Mouse (Mus musculus) MEL-GATA-1-ER (cell line): ENCODE measurements around the gene A930018P22Rik.
"Not testable (repeated sequence)": the region's sequence is repeated elsewhere in the genome, so short reads cannot be mapped to it uniquely, and the experiment has no call there.

ENCODE experiments used
- DNase-seq: peaks from one replicate; pipeline ENCODE4 v3.0.0-alpha.2; 2012; ENCODE audit warnings: low read depth; ENCODE audit errors: extremely low read depth

The A930018P22Rik gene

DNA sequence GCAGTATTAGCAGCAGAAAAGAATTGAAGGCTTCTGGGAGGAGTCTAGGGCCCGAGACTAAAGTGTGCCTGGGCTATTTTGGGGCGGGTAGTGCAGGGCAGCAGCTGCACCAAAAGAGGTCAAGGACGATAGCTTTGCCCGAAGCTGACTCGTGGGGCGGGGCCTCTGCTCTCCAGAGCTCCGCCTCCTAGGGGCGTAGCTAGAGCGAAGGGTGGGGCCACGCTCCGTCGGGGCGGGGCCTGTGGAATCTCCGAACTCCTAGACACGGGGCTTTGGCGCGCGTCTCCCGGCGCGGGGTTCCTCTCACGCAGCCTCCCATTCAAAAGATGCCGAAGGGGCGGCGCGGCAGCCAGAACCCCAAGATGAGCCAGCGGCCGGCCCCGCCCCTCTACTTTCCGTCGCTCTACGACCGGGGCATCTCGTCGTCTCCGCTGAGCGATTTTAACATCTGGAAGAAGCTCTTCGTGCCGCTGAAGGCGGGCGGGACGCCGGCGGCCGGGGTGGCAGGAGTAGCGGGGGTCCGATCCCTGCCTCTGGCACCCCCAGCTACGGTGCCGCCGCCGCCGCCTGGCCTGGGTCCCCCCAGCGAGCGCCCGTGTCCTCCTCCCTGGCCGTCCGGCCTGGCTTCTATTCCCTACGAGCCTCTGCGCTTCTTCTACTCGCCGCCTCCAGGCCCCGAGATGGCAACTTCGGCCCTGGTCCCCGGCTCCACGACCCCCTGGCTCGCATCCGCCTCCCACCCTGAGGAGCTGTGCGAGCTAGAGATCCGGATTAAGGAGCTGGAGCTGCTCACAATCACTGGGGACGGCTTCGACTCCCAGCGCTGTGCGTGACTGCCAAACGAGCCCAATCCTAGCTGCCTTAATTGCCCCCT lies at the start of gene A930018P22Rik:
A930018P22Rik (plus strand) TSS at position 265 of the 874 bp plus-strand sequence.
- peak; percentile 70 for DNase-seq

DNA sequence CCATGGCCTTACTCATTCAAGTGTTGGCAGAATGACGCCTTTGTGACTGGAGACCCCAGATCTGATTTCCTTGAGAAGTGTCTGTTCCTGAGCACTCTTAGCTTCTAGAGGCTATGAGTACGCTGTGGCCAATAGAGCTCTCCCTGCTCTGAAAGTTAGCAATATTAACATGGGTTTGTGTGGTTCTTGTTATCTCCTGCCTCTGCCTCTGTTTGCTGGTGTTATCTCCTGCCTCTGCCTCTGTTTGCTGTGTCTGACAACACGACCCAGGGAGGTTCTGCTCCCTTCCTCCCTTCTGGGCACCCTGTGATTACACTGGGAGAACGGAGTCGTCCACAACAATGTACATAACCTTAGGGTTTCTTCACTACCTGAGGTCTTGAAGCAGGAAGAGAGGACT lies 44.3 kb upstream of the A930018P22Rik start:
- DNase-seq: peak; percentile 69

DNA sequence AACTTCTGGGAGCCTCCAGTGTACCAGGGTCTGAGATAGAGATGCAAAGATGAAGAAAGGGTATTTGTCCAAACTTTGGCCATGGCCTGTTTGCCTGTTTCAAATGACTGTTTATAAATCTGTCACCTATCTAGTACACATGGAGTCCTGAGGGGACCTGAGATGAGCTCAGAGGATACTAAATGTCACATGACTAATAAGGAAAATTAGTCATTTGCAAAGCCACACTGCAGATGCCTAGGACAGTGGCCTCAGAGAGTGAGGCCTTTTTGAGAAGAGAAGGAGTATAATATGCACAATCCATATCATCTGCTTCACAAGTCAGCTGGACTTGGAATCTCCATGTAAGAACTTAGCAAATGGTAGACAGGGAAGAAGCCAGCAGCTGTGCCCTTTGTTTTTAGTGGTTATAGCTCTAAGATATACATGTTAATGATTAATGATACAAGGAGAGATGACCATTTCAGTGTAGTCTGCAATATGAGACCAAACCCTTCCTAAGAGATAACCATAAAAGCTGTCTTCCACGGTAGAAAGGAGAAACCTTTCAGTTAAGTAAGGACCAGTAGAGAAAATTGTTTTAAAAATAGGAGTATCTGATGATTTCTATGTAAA lies 41.0 kb upstream of the A930018P22Rik start:
- not testable (repeated sequence) for DNase-seq

DNA sequence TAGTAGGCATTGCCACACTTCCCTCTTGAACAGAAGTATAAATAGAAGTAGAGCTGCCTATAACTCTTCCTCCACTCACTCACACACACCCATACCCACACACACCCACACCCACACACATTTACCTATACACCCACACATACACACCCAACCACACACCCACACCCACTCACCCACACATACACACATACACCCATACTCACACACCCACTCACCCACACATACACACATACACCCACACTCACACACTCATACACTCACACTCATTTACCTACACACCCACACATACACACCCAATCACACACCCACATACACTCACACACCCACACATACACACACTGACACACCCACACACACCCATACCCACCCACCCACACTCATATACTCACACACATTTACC lies 40.1 kb upstream of the A930018P22Rik start:
- DNase-seq: no peak

DNA sequence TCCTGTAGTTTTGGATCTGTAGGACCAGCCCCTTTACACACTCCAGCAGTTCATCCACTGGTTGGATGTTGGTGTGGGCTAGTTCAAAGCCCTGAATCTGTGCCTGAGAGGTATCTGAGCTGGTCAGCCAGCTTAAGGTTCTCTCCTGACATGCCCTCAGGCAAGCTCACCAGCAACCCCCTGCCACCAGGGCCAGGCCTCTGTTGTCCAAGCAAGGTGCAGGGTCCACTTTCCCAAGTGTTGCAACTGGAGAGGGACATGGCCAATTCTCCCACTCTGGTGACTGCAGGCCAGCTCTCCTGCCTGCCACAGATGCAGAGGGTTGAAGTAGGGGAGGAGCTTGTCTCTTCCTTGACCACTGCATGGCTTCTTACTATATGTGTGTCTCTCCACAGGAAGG lies 38.5 kb upstream of the A930018P22Rik start:
- DNase-seq: not testable (repeated sequence)

DNA sequence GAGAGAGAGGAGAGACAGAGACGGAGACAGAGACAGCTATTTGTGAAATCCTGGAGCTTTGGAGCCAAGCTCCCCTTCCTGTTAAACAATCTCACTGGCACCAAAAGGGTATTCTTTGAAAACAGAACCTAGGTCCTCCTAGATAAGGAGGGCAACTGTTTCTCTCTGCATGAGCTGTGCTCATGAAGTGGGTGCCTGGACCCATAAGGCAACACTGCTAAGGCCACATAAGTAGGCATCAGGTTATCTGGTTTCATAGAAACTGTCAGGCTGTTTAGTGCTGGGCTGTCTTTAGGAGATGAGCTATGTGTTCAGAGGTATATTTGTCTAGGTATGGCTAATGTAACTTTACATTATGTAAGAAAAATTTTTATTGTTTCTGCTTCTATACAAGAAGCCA lies 35.0 kb upstream of the A930018P22Rik start:
- DNase-seq: peak; percentile 21

DNA sequence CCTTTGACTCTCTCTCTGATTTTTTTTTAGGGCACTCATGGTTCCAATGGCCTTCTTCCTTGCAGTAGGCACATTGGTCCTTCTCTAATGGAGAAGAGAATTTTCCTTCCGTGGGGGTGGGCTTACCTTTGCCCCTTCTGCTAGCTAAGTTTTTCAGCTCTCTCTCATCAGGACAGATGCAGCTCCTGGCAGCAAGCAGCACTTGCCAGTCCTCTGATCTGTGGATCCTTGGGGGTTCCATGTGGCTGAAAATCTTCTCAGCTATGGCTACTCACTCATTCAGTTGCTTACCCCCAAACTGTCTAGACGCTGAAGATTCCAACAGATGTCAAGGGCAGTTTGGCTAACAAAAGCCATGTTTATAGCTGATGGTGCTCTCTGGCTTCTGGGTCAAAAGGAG lies 29.3 kb upstream of the A930018P22Rik start:
- DNase-seq: no peak

DNA sequence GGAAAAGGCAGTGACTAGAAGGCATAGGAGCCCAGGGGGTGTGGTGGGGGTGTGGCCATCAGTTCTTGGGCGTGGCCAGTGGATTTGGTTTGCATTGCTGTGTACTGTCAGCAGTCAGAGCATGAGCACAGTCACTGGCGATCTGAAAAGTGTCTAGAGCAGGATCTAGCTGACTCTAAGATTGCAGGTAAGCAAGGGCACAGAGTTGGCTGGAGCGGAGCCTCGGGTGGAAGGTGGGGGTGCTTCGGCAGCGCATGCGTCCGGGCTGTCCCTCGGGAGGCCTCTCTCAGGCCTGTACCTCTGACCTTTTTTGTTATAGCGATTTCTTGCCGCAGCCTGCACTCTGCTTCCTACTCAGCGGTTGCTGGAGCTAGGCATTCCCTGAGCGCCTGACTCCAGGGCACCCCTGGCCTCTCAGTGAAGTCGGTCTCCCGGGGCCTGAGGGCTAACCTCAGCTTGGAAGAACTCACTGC lies 26.8 kb upstream of the A930018P22Rik start, which contains the start of gene Cd59a:
Cd59a (plus strand) TSS at position 61 of the 473 bp plus-strand sequence.
- DNase-seq: peak; percentile 56

DNA sequence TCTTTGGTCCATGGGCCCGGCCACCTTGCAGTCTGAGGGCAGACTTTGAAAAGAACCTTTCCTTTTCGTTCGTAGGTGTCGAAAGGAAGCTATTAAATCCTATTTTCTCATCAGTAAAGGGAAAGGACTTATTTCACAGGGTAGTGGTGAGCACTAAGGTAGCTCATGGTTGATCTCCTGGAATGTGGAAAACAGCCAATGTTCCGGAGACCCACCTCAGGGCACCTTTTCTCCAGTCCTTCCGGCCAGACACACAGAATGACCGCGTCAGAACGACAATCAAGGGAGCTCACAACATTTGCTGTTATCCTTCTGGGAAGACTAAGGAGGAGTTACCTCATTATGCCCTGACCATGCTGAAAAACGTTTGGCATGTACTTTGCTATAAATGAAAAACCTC lies 26.3 kb upstream of the A930018P22Rik start:
- no peak for DNase-seq

DNA sequence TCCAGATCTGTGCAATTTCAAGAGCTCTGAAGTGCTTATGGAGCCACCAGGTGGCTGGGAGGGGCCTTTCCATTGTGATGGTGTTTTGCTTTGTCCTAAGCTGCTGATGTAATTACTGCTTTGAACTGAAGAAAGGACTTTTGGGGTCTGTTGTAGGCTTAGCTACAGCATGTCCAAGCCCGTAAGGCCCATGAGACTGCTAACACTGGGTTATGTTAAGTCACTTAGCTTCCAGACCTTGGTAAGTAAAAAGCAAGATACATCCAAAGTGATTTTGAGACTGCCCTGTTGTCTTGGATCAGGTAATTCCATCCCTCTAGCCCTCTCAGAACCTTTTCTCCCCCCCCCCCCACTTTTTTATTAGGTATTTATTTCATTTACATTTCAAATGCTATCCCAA lies 25.8 kb upstream of the A930018P22Rik start:
- DNase-seq: not testable (repeated sequence)

DNA sequence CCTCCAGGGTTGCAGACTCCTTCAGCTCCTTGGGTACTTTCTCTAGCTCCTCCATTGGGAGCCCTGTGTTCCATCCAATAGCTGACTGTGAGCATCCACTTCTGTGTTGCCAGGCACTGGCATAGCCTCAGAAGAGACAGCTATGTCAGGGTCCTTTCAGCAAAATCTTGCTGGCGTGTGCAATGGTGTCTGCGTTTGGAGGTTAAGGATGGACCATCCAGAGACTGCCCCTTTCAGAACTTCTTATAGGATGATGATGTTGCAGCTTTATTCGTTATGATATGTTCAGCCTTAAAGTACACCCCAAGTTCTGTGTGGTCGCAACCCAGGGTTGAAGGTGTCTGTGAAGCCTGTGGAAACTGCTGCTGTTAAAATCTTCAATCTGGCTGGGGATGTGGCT lies 25.2 kb upstream of the A930018P22Rik start:
- DNase-seq: not testable (repeated sequence)

DNA sequence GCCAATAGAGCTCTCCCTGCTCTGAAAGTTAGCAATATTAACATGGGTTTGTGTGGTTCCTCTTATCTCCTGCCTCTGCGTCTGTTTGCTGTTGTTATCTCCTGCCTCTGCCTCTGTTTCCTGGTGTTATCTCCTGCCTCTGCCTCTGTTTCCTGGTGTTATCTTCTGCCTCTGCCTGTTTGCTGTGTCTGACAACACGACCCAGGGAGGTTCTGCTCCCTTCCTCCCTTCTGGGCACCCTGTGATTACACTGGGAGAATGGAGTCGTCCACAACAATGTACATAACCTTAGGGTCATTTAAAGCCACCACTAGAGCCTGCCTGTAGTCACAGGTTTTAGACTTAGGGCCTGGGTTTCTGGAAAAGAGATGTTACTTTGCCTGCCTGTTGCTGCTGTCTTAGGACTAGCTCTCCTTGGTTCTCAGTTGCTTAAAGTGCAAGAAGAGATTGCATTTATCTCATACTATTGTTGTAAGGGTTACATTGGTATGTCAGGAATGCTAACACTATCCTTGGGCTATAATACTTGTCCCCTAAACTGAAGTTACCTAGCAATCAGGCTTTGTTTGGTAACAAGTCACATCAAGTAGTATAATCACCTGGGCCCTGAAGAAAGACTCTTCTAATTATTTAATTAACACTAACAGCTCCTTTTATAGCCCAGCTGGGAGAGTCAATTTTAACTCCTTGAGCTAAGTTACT lies 23.9 kb upstream of the A930018P22Rik start:
- DNase-seq: peak; percentile 62

DNA sequence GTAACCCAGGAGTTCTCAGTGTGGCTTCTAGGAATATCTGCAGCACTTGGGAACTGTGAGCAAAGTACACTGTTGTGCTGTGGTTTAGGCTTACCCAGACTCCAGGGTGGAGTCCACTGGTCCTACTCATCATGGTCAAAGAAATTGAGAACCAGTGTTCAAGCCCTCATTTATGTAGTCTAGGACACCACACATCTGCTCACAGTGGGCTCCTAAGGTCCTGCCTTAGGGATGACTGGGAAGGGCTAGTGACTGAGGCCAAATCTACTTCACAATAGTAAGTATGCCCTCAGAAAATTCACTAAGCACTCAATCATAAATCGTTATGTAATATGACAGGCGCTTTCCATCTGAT lies 23.4 kb upstream of the A930018P22Rik start:
- no peak for DNase-seq

DNA sequence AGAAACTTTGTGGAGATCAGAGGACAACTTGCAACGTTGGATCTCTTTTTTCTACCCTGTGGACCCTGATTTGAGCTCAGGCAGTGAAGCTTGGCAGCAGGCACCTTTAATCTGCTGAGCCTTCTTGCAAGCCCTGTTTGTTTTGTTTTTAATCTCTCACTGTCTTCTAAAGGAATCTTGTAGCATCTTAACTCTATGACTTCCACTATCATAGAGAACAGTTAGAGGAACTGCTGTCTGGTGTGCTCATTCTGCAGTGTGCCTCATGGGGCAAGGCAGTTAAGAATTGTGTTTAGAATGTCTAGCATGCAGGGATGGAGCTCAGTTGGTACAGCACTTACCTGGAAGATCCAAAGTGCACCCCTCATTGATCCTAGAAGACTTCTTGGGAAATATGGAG lies 22.6 kb upstream of the A930018P22Rik start:
- no peak for DNase-seq

DNA sequence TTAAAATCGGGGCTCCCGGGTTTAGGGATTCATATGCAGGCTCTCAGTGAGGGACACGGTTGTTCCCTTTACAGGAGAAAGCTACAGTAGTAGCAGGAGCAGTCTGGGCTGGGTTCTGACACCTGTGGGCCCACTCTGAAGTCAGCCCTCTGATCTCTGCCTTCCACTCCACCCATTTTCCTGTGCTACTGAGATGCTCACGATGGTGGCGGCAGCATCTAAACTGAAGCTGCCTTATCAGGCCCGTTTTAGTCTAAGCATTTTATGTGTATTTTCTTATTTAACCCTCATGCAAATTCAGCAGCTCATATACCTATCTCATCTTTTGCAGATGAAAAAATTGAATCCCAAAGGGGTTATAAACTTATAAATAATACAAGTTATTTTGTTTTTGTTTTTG lies 17.8 kb upstream of the A930018P22Rik start:
- no peak for DNase-seq

DNA sequence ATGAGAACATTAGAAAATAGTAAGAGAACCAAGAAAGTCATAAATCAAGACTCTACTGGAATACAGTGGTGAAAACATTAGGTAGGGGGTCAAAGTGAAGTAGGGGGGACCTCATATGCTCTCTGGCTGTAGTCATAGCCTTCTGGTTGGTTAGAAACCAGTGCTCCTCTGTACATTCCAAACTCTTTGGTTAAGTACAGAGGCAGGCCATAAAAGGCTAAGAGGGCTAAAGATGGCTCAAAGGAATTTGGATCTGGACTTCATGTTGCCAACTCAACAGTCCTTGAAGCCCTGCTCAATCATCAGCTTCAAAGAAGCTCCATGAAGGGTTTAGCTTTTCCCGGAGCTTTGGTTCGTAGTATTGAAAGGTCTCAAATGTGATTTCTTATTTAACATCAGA lies 13.5 kb upstream of the A930018P22Rik start:
- DNase-seq: not testable (repeated sequence)

DNA sequence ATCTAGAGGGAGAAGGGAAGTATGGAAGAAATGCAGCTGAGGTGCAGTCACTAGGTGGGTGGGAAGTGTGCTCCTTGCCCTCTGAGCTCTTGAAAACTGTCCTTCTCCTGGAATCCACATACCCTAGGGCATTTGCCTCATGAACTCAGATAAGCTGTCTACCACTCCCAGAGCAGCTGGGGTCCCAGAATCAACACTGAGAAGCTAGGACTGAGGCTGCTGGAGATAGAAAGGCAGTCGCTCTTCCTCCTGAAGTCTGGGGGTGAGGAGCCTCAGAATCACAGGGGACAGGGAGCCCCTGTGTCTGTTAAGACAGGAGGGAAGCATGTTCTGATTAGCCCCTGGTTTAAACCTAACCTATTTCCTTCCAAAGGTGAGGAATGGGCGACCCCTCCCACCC lies 13.0 kb upstream of the A930018P22Rik start:
- DNase-seq: no peak

DNA sequence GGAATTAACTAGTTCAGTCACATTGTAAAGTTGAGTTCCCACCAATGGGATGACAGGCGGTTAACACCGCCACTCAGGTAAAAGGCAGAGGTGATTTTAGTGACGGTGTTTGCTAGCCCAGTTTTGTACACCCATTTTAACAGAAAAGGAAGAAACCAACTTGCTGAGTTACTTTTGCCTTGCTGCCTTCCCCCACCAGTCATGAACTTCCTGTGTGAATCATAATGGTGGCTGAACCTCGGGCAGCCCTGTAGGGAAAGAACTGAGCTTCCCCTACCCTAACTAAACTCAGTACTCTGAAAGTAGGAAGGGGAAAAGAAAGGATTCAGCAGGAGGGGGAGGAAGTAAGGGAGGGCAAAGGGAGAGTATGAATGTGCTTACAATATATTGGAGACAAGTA lies 12.5 kb upstream of the A930018P22Rik start:
- no peak for DNase-seq

DNA sequence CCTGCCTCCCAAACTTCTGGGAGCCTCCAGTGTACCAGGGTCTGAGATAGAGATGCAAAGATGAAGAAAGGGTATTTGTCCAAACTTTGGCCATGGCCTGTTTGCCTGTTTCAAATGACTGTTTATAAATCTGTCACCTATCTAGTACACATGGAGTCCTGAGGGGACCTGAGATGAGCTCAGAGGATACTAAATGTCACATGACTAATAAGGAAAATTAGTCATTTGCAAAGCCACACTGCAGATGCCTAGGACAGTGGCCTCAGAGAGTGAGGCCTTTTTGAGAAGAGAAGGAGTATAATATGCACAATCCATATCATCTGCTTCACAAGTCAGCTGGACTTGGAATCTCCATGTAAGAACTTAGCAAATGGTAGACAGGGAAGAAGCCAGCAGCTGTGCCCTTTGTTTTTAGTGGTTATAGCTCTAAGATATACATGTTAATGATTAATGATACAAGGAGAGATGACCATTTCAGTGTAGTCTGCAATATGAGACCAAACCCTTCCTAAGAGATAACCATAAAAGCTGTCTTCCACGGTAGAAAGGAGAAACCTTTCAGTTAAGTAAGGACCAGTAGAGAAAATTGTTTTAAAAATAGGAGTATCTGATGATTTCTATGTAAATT lies 11.3 kb upstream of the A930018P22Rik start:
- not testable (repeated sequence) for DNase-seq

DNA sequence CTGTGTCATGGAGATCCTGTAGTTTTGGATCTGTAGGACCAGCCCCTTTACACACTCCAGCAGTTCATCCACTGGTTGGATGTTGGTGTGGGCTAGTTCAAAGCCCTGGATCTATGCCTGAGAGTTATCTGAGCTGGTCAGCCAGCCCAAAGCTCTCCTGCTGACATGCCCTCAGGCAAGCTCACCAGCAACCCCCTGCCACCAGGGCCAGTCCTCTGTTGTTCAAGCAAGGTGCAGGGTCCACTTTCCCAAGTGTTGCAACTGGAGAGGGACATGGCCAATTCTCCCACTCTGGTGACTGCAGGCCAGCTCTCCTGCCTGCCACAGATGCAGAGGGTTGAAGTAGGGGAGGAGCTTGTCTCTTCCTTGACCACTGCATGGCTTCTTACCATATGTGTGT lies 9.0 kb upstream of the A930018P22Rik start:
- DNase-seq: not testable (repeated sequence)

DNA sequence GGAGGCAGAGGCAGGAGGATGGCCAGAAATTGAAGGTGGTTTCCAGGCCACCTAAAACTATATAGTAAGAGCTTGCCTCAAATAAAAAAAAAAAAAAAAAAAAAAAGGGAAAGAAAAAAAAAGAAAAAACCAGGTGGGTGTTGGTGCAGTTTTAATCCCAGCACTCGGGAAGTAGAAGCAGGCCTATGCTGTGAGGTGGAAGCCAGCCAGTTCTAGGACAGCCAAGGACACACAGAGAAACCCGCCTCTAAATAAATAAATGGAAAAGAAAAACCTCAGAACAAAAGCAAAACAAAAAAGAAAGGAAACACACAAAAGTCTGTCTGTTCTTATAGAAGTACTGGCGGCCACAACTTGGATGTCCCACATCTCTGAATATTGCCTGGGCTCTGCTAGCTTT lies 7.7 kb upstream of the A930018P22Rik start:
- no peak for DNase-seq
